Comparison of ENCODE assay signal across 9 mouse cellular contexts in genomic region chr17:73263077-73263501, GRCm38 (mm10).
DNase-seq lines count a peak whose midpoint lies in the region; ATAC-seq and TF ChIP-seq lines count a peak whose summit lies in the region.
"Had no signal": no experiment of that assay in that cellular context is flagged by ENCODE, and none has a peak within 500 bp of the region (broad histone marks: within the 10 kb centered on the region; RNA-seq: fewer than 3 reads in every experiment).

No protein-coding gene starts in this region.

- no peak overlapping the region for H3K4me3 ChIP-seq in lung, postnatal 0 days (ENCODE audit: low read depth, low read length)
- no peak overlapping the region for H3K4me3 ChIP-seq in layer of hippocampus, adult 2 months
- H3K4me3 ChIP-seq in midbrain, embryonic 13.5 days (replicated peaks): no peak overlapping the region
- H3K4me3 ChIP-seq in forebrain, embryonic 16.5 days (replicated peaks; ENCODE audit: low read length): no peak overlapping the region
- H3K4me3 ChIP-seq: liver, embryonic 13.5 days had no signal

- no peak for TF ChIP-seq CTCF in lung, postnatal 0 days (IDR thresholded peaks at IDR 0.05)
- TF ChIP-seq CTCF in layer of hippocampus, adult 2 months (conservative IDR thresholded peaks at IDR 0.05): no peak

- ATAC-seq in lung, postnatal 0 days: peak; percentile 28
- peak; percentile 98 for ATAC-seq in activated CD4-positive, CD25-positive, alpha-beta regulatory T cell, adult 4 months
- ATAC-seq in midbrain, embryonic 13.5 days: no peak
- ATAC-seq in forebrain, embryonic 16.5 days: no peak

- H3K27me3 ChIP-seq in lung, postnatal 0 days (replicated peaks; ENCODE audit: insufficient read depth, low read length): no peaks in the 10 kb centered on the region
- no peaks in the 10 kb centered on the region for H3K27me3 ChIP-seq in midbrain, embryonic 13.5 days
- no peaks in the 10 kb centered on the region for H3K27me3 ChIP-seq in forebrain, embryonic 16.5 days (replicated peaks; ENCODE audit: control insufficient read depth, insufficient read depth, low read length)
- H3K27me3 ChIP-seq: liver, embryonic 13.5 days had no signal

- H3K4me1 ChIP-seq in lung, postnatal 0 days (ENCODE audit: insufficient read depth, low read depth, low read length): no peaks in the 10 kb centered on the region
- no peaks in the 10 kb centered on the region for H3K4me1 ChIP-seq in midbrain, embryonic 13.5 days (replicated peaks)
- no peaks in the 10 kb centered on the region for H3K4me1 ChIP-seq in forebrain, embryonic 16.5 days (replicated peaks; ENCODE audit: control insufficient read depth, insufficient read depth, low read length)
- H3K4me1 ChIP-seq: liver, embryonic 13.5 days had no signal

- H3K36me3 ChIP-seq in lung, postnatal 0 days (ENCODE audit: insufficient read depth, low read length): no peaks in the 10 kb centered on the region
- H3K36me3 ChIP-seq in midbrain, embryonic 13.5 days: no peaks in the 10 kb centered on the region
- no peaks in the 10 kb centered on the region for H3K36me3 ChIP-seq in forebrain, embryonic 16.5 days (ENCODE audit: control insufficient read depth, insufficient read depth)
- H3K36me3 ChIP-seq: liver, embryonic 13.5 days had no signal

- no peaks in the 10 kb centered on the region for H3K9me3 ChIP-seq in lung, postnatal 0 days (ENCODE audit: low read length)
- H3K9me3 ChIP-seq in midbrain, embryonic 13.5 days: no peaks in the 10 kb centered on the region
- H3K9me3 ChIP-seq in forebrain, embryonic 16.5 days (ENCODE audit: control insufficient read depth, low read length): no peaks in the 10 kb centered on the region
- H3K9me3 ChIP-seq: liver, embryonic 13.5 days had no signal

- no peak for TF ChIP-seq EP300 in lung, postnatal 0 days (IDR thresholded peaks at IDR 0.05)

- no peak overlapping the region for H3K27ac ChIP-seq in lung, postnatal 0 days (ENCODE audit: low read length)
- H3K27ac ChIP-seq in layer of hippocampus, adult 2 months: peak overlapping the region; percentile 62
- no peak overlapping the region for H3K27ac ChIP-seq in midbrain, embryonic 13.5 days
- H3K27ac ChIP-seq in forebrain, embryonic 16.5 days (ENCODE audit: low read length): no peak overlapping the region
- H3K27ac ChIP-seq: liver, embryonic 13.5 days had no signal

- no peak for DNase-seq in lung, postnatal 0 days (ENCODE audit: low spot score)
- DNase-seq in lung, postnatal 14 days: no peak
- DNase-seq in layer of hippocampus, adult 2 months (ENCODE audit: low spot score in 2 of 2): peak; percentile 77 to 80
- peak; percentile 84 for DNase-seq in right cerebral cortex, postnatal 25 days
- no peak for DNase-seq in gastrocnemius, adult 18-20 months (ENCODE audit: low spot score)
- DNase-seq: liver, embryonic 13.5 days had no signal

- H3K9ac ChIP-seq in lung, postnatal 0 days (replicated peaks; ENCODE audit: low read depth): no peak overlapping the region
- no peak overlapping the region for H3K9ac ChIP-seq in midbrain, embryonic 13.5 days (replicated peaks)
- no peak overlapping the region for H3K9ac ChIP-seq in forebrain, embryonic 16.5 days (replicated peaks; ENCODE audit: low read depth, low read length)
- H3K9ac ChIP-seq: liver, embryonic 13.5 days had no signal

- no peak overlapping the region for H3K4me2 ChIP-seq in lung, postnatal 0 days (replicated peaks; ENCODE audit: low read depth, low read length)
- H3K4me2 ChIP-seq in midbrain, embryonic 13.5 days (replicated peaks): no peak overlapping the region
- H3K4me2 ChIP-seq in forebrain, embryonic 16.5 days (ENCODE audit: low read length): no peak overlapping the region
- H3K4me2 ChIP-seq: liver, embryonic 13.5 days had no signal

- WGBS in lung, postnatal 0 days: 55% methylated on average over 8 of the region's 8 CpGs
- WGBS in midbrain, embryonic 13.5 days: 91% methylated on average over 8 of the region's 8 CpGs
- 89% methylated on average over 8 of the region's 8 CpGs for WGBS in forebrain, embryonic 16.5 days

Comparison
In these comparisons a context has a peak if more than half of its experiments do, and no peak if none do; other contexts are left out.
1. ATAC-seq: peak in lung, postnatal 0 days (single experiment) and activated CD4-positive, CD25-positive, alpha-beta regulatory T cell, adult 4 months (single experiment); none in midbrain, embryonic 13.5 days (single experiment) and forebrain, embryonic 16.5 days (single experiment).
2. DNase-seq: peak in layer of hippocampus, adult 2 months (2 of 2) and right cerebral cortex, postnatal 25 days (single experiment); none in lung, postnatal 0 days (single experiment), lung, postnatal 14 days (single experiment) and gastrocnemius, adult 18-20 months (single experiment).